Comparison of ENCODE assay signal across 8 mouse cellular contexts in the genomic region with DNA sequence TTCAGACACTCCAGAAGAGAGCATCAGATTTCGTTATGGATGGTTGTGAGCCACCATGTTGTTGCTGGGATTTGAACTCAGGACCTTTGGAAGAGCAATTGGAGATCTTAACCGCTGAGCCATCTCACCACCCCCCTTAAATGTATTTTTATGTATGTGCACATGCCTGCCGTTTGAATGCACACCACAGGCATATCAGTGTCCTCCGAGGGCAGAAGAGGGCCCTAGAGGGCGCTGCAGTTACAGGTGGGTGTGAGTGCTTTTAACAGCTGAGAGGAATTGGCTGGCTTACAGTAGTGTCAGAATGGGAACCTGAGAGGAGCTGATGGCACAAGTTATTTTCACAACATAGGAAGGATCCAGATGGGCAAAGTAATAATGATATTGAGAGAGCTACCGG. TPM values are rescaled to one million over a fixed set of nuclear protein-coding genes. Genes with fewer than 3 reads are reported as not detected.
DNase-seq lines count a peak whose midpoint lies in the region; ATAC-seq and TF ChIP-seq lines count a peak whose summit lies in the region.

No protein-coding gene starts in this region.

- no peak overlapping the region for H3K4me3 ChIP-seq in hindbrain, embryonic 14.5 days (replicated peaks; ENCODE audit: low read length)

- WGBS in hindbrain, embryonic 14.5 days, result 35% methylated on average over 6 of the region's 6 CpGs

- H3K27me3 ChIP-seq in hindbrain, embryonic 14.5 days (ENCODE audit: control insufficient read depth, insufficient read depth, low read length), result peaks cover 3% of the 10 kb centered on the region; the same call in 1 of the 2 replicates

- no peak overlapping the region for H3K4me2 ChIP-seq in hindbrain, embryonic 14.5 days (replicated peaks)

- no peak for ATAC-seq in hindbrain, embryonic 14.5 days (ENCODE audit: low FRiP score)

- H3K4me1 ChIP-seq in hindbrain, embryonic 14.5 days (replicated peaks; ENCODE audit: control insufficient read depth, insufficient read depth, low read length), result no peaks in the 10 kb centered on the region

- no peak overlapping the region for H3K27ac ChIP-seq in hindbrain, embryonic 14.5 days

- TF ChIP-seq POLR2A in brain, embryonic 14.5 days (IDR thresholded peaks at IDR 0.05; ENCODE audit: borderline replicate concordance, extremely low read depth, insufficient read depth, insufficient read length, poor library complexity, severe bottlenecking), result no peak

- peak; percentile 28; the same call in 1 of the 2 replicates for TF ChIP-seq CTCF in brain, embryonic 14.5 days (IDR thresholded peaks at IDR 0.05; ENCODE audit: borderline replicate concordance, extremely low read depth, insufficient read depth, insufficient read length)

- H3K9ac ChIP-seq in hindbrain, embryonic 14.5 days, result no peak overlapping the region

- no peaks in the 10 kb centered on the region for H3K9me3 ChIP-seq in hindbrain, embryonic 14.5 days (ENCODE audit: control insufficient read depth, low read length)

- DNase-seq in gastrocnemius, adult 18-20 months (ENCODE audit: low spot score), result peak; percentile 53
- DNase-seq in gastrocnemius, postnatal 10 days, result no peak
- DNase-seq in B cell, adult 2 months, result peak; percentile 53 to 60
- peak; percentile 23 for DNase-seq in brain, embryonic 14.5 days (ENCODE audit: low read depth)
- DNase-seq in lung, postnatal 36 days, result peak; percentile 46
- no peak for DNase-seq in frontal cortex, postnatal 14 days (ENCODE audit: low spot score in 2 of 2)
- no peak for DNase-seq in layer of hippocampus, adult 18-20 months (ENCODE audit: low spot score in 2 of 2)
- DNase-seq in hindbrain, embryonic 14.5 days (ENCODE audit: low spot score), result no peak

- peaks cover 2% of the 10 kb centered on the region; the same call in 1 of the 2 replicates for H3K36me3 ChIP-seq in hindbrain, embryonic 14.5 days (replicated peaks; ENCODE audit: control insufficient read depth, insufficient read depth)

RNA-seq across cellular contexts. Expression of gene Fam209, which starts 2.6 kb away (rescaled TPM):
- under 1 TPM in 1 of 2 experiments, not detected in 1; 0.34 TPM for total RNA-seq in gastrocnemius, adult 18-20 months (2021)
- total RNA-seq in gastrocnemius, postnatal 10 days (2021), result under 1 TPM; 0.35 to 0.54 TPM
- polyA plus RNA-seq in brain, embryonic 14.5 days (2012; rRNA removed), result 0.37 and 0.57 TPM in 2 replicates
- total RNA-seq in layer of hippocampus, adult 18-20 months (2021), result under 1 TPM in 1 of 2 experiments, not detected in 1; 0.50 TPM
- polyA plus RNA-seq in hindbrain, embryonic 14.5 days (2014; fragmentation: Nextera tagmentation; extraction: Ambion mirVana), result 0.29 TPM in 1 of 2 replicates, not detected in the other

RNA-seq across cellular contexts. Expression of gene Gcnt7, which starts 16.6 kb away (rescaled TPM):
- not detected for total RNA-seq in gastrocnemius, adult 18-20 months (2021)
- not detected for total RNA-seq in gastrocnemius, postnatal 10 days (2021)
- polyA plus RNA-seq in brain, embryonic 14.5 days (2012; rRNA removed), result not detected in 2 replicates
- total RNA-seq in layer of hippocampus, adult 18-20 months (2021), result not detected
- 0.86 and 1.1 TPM in 2 replicates for polyA plus RNA-seq in hindbrain, embryonic 14.5 days (2014; fragmentation: Nextera tagmentation; extraction: Ambion mirVana)

RNA-seq across cellular contexts. Expression of gene Rtf2, which starts 34.6 kb away (rescaled TPM):
- 10 to 100 TPM; 27.9 to 30.8 TPM for total RNA-seq in gastrocnemius, adult 18-20 months (2021)
- total RNA-seq in gastrocnemius, postnatal 10 days (2021), result 10 to 100 TPM; 34.9 to 40.9 TPM
- polyA plus RNA-seq in brain, embryonic 14.5 days (2012; rRNA removed), result 63.3 and 66.5 TPM in 2 replicates
- total RNA-seq in layer of hippocampus, adult 18-20 months (2021), result 10 to 100 TPM; 67.7 to 72.2 TPM
- polyA plus RNA-seq in hindbrain, embryonic 14.5 days (2014; fragmentation: Nextera tagmentation; extraction: Ambion mirVana), result 91.7 and 97.4 TPM in 2 replicates

Comparison
In these comparisons a context has a peak if more than half of its experiments do, and no peak if none do; other contexts are left out.
1. DNase-seq: peak in gastrocnemius, adult 18-20 months (single experiment), B cell, adult 2 months (2 of 2), brain, embryonic 14.5 days (single experiment) and lung, postnatal 36 days (single experiment); none in gastrocnemius, postnatal 10 days (single experiment), frontal cortex, postnatal 14 days (0 of 2), layer of hippocampus, adult 18-20 months (0 of 2) and hindbrain, embryonic 14.5 days (single experiment).